9 mouse cellular contexts compared by ENCODE assay signal in genomic region chr8:55939870-55940525, GRCm38 (mm10). TPM values are rescaled to one million over a fixed set of nuclear protein-coding genes. Genes with fewer than 3 reads are reported as not detected.
DNase-seq lines count a peak whose midpoint lies in the region; ATAC-seq and TF ChIP-seq lines count a peak whose summit lies in the region.
"Had no signal": no experiment of that assay in that cellular context is flagged by ENCODE, and none has a peak within 500 bp of the region (broad histone marks: within the 10 kb centered on the region; RNA-seq: fewer than 3 reads in every experiment).

Gene Glra3 (plus strand): TSS chr8:55940460.

- no peaks in the 10 kb centered on the region for H3K9me3 ChIP-seq in kidney, embryonic 14.5 days (ENCODE audit: control insufficient read depth, low read length)
- H3K9me3 ChIP-seq in embryonic facial prominence, embryonic 13.5 days: no peaks in the 10 kb centered on the region
- H3K9me3 ChIP-seq in midbrain, embryonic 13.5 days: no peaks in the 10 kb centered on the region
- H3K9me3 ChIP-seq: liver, embryonic 13.5 days had no signal

- H3K27ac ChIP-seq in kidney, embryonic 14.5 days (ENCODE audit: low read depth, low read length): no peak within 1 kb of the TSS
- no peak within 1 kb of the TSS for H3K27ac ChIP-seq in embryonic facial prominence, embryonic 13.5 days
- no peak within 1 kb of the TSS for H3K27ac ChIP-seq in layer of hippocampus, adult 2 months
- H3K27ac ChIP-seq in midbrain, embryonic 13.5 days: no peak within 1 kb of the TSS
- H3K27ac ChIP-seq in testis, adult 2 months (ENCODE audit: control insufficient read depth, insufficient read depth, low read depth, low read length): no peak within 1 kb of the TSS
- H3K27ac ChIP-seq: liver, embryonic 13.5 days had no signal

- H3K27me3 ChIP-seq in kidney, embryonic 14.5 days (ENCODE audit: control insufficient read depth, insufficient read depth, low read length): no peaks in the 10 kb centered on the region
- H3K27me3 ChIP-seq in embryonic facial prominence, embryonic 13.5 days: no peaks in the 10 kb centered on the region
- no peaks in the 10 kb centered on the region for H3K27me3 ChIP-seq in midbrain, embryonic 13.5 days
- no peaks in the 10 kb centered on the region for H3K27me3 ChIP-seq in testis, adult 2 months (ENCODE audit: control insufficient read depth, insufficient read depth, low read length)
- H3K27me3 ChIP-seq: liver, embryonic 13.5 days had no signal

- no peak for TF ChIP-seq CTCF in layer of hippocampus, adult 2 months (conservative IDR thresholded peaks at IDR 0.05)
- TF ChIP-seq CTCF in testis, adult 2 months (IDR thresholded peaks at IDR 0.05; ENCODE audit: control insufficient read depth, insufficient read depth, insufficient replicate concordance, low read depth, low read length): no peak

- H3K4me1 ChIP-seq in kidney, embryonic 14.5 days (ENCODE audit: control insufficient read depth, insufficient read depth, low read length): no peaks in the 10 kb centered on the region
- peaks cover 9% of the 10 kb centered on the region; the same call in 1 of the 2 replicates for H3K4me1 ChIP-seq in embryonic facial prominence, embryonic 13.5 days
- peaks cover 8% of the 10 kb centered on the region for H3K4me1 ChIP-seq in midbrain, embryonic 13.5 days (replicated peaks)
- peaks cover 3% of the 10 kb centered on the region; the same call in 1 of the 2 replicates for H3K4me1 ChIP-seq in testis, adult 2 months (ENCODE audit: control insufficient read depth, insufficient read depth, low read length)
- H3K4me1 ChIP-seq: liver, embryonic 13.5 days had no signal

- peak within 1 kb of the TSS; percentile 26; the same call in 1 of the 2 replicates for H3K4me2 ChIP-seq in kidney, embryonic 14.5 days (replicated peaks; ENCODE audit: low read depth, low read length)
- peak within 1 kb of the TSS; percentile 50 for H3K4me2 ChIP-seq in embryonic facial prominence, embryonic 13.5 days
- H3K4me2 ChIP-seq in midbrain, embryonic 13.5 days (replicated peaks): peak within 1 kb of the TSS; percentile 67
- H3K4me2 ChIP-seq: liver, embryonic 13.5 days had no signal

- DNase-seq in kidney, adult 11 months: no peak
- DNase-seq in layer of hippocampus, adult 2 months (ENCODE audit: low spot score in 2 of 2): peak; percentile 3 to 10
- no peak for DNase-seq in ovary, postnatal 14 days (ENCODE audit: low spot score)
- DNase-seq in gastrocnemius, postnatal 4 days (ENCODE audit: low spot score in 2 of 2): no peak
- DNase-seq: liver, embryonic 13.5 days had no signal

- no peak for TF ChIP-seq POLR2A in testis, adult 2 months (IDR thresholded peaks at IDR 0.05; ENCODE audit: control insufficient read depth, low read depth, low read length)

- no peak within 1 kb of the TSS for H3K9ac ChIP-seq in kidney, embryonic 14.5 days (ENCODE audit: low read depth, low read length)
- no peak within 1 kb of the TSS for H3K9ac ChIP-seq in embryonic facial prominence, embryonic 13.5 days
- H3K9ac ChIP-seq in midbrain, embryonic 13.5 days (replicated peaks): peak within 1 kb of the TSS; percentile 28; the same call in 1 of the 2 replicates
- H3K9ac ChIP-seq: liver, embryonic 13.5 days had no signal

- no peak within 1 kb of the TSS for H3K4me3 ChIP-seq in kidney, embryonic 14.5 days (ENCODE audit: low read length)
- peak within 1 kb of the TSS; percentile 8; the same call in 1 of the 2 replicates for H3K4me3 ChIP-seq in embryonic facial prominence, embryonic 13.5 days
- H3K4me3 ChIP-seq in layer of hippocampus, adult 2 months: peak within 1 kb of the TSS; percentile 47
- H3K4me3 ChIP-seq in midbrain, embryonic 13.5 days (replicated peaks): peak within 1 kb of the TSS; percentile 46
- H3K4me3 ChIP-seq in testis, adult 2 months (ENCODE audit: control insufficient read depth, low read depth, low read length): peak within 1 kb of the TSS; percentile 40
- H3K4me3 ChIP-seq: liver, embryonic 13.5 days had no signal

- peak; percentile 83; the same call in 1 of the 2 replicates for ATAC-seq in kidney, embryonic 14.5 days (ENCODE audit: low FRiP score, low TSS enrichment)
- no peak; the same call in 1 of the 2 replicates for ATAC-seq in embryonic facial prominence, embryonic 13.5 days (ENCODE audit: insufficient number of reproducible peaks, insufficient read depth, low FRiP score, low TSS enrichment, low read depth)
- peak; percentile 99 for ATAC-seq in midbrain, embryonic 13.5 days

- 17% methylated on average over 11 of the region's 11 CpGs for WGBS in kidney, embryonic 14.5 days
- 13% methylated on average over 11 of the region's 11 CpGs for WGBS in embryonic facial prominence, embryonic 13.5 days
- 9% methylated on average over 11 of the region's 11 CpGs for WGBS in midbrain, embryonic 13.5 days

- no peaks in the 10 kb centered on the region for H3K36me3 ChIP-seq in kidney, embryonic 14.5 days (ENCODE audit: control insufficient read depth, insufficient read depth, low read length)
- H3K36me3 ChIP-seq in embryonic facial prominence, embryonic 13.5 days: no peaks in the 10 kb centered on the region
- H3K36me3 ChIP-seq in midbrain, embryonic 13.5 days: no peaks in the 10 kb centered on the region
- no peaks in the 10 kb centered on the region for H3K36me3 ChIP-seq in testis, adult 2 months (ENCODE audit: control insufficient read depth, insufficient read depth, low read length)
- H3K36me3 ChIP-seq: liver, embryonic 13.5 days had no signal

RNA-seq across cellular contexts. Expression of gene Glra3, which starts in this region (rescaled TPM):
- polyA plus RNA-seq in kidney, embryonic 14.5 days (2014; fragmentation: Nextera tagmentation; extraction: Ambion mirVana): 0.04 and 0.12 TPM in 2 replicates
- 0.28 and 0.29 TPM in 2 replicates for polyA plus RNA-seq in embryonic facial prominence, embryonic 13.5 days (2015; fragmentation: Nextera tagmentation; extraction: Ambion mirVana)
- total RNA-seq in layer of hippocampus, adult 2 months (2021): 1 to 10 TPM; 1.9 TPM
- polyA plus RNA-seq in midbrain, embryonic 13.5 days (2015; fragmentation: Nextera tagmentation; extraction: Ambion mirVana): 0.22 and 0.64 TPM in 2 replicates
- 0.01 TPM in 1 of 2 replicates, not detected in the other for polyA plus RNA-seq in testis, adult 2 months (2012; rRNA removed)
- total RNA-seq in gastrocnemius, postnatal 4 days (2021): not detected
- polyA plus RNA-seq: liver, embryonic 13.5 days had no signal

Comparison
In these comparisons a context has a peak if more than half of its experiments do, and no peak if none do; other contexts are left out.
1. Peak in ATAC-seq and H3K4me2 ChIP-seq in kidney, embryonic 14.5 days; RNA of the gene not detected or under 1 TPM.
2. Peak in ATAC-seq, H3K4me3 ChIP-seq, H3K9ac ChIP-seq and H3K4me2 ChIP-seq in midbrain, embryonic 13.5 days; RNA of the gene not detected or under 1 TPM.
3. DNase-seq: peak in layer of hippocampus, adult 2 months (2 of 2); none in kidney, adult 11 months (single experiment), ovary, postnatal 14 days (single experiment) and gastrocnemius, postnatal 4 days (0 of 2).
4. Peak in every context shown above with its lines, with median percentiles within 50 percentile points of each other: H3K4me2 ChIP-seq.